Mouse (Mus musculus) limb, embryonic 14.5 days (tissue): ENCODE results near the gene Tubgcp3. TPM values are rescaled to one million over a fixed set of nuclear protein-coding genes. Genes with fewer than 3 reads are reported as not detected.

Experiments used
- ATAC-seq: fragments of 200-750 bp; cut with Nextera tagmentation; 2 replicates; pipeline ENCODE4 v1.8.0; 2017; ENCODE audit warnings: low read depth, moderate number of reproducible peaks, moderate TSS enrichment; ENCODE audit not compliant: low FRiP score
- DNase-seq: peaks from one replicate; pipeline ENCODE4 v3.0.0-alpha.2; 2015; ENCODE audit warnings: low spot score
- H3K27ac ChIP-seq: fragments of 300-500 bp; sonication (generic); replicated peaks from 2 replicates; pipeline ENCODE4 v1.5.1; 2014; ENCODE audit warnings: low read depth, mild to moderate bottlenecking, low read length, moderate library complexity, mixed read lengths
- H3K27me3 ChIP-seq: fragments of 300-500 bp; sonication (generic); 2 replicates; pipeline ENCODE4 v1.6.1; 2014; ENCODE audit warnings: low read length, mixed read lengths; ENCODE audit not compliant: control insufficient read depth, insufficient read depth
- H3K36me3 ChIP-seq: fragments of 300-500 bp; sonication (generic); 2 replicates; pipeline ENCODE4 v1.6.1; 2014; ENCODE audit warnings: mild to moderate bottlenecking, low read length, moderate library complexity, mixed read lengths; ENCODE audit not compliant: control insufficient read depth, insufficient read depth
- H3K4me1 ChIP-seq: fragments of 300-500 bp; sonication (generic); 2 replicates; pipeline ENCODE4 v1.6.1; 2014; ENCODE audit warnings: antibody characterized with exemption, low read length, mixed read lengths; ENCODE audit not compliant: control insufficient read depth, insufficient read depth
- H3K4me2 ChIP-seq: fragments of 300-500 bp; sonication (generic); replicated peaks from 2 replicates; pipeline ENCODE4 v1.6.1; 2014; ENCODE audit warnings: low read depth, mild to moderate bottlenecking, low read length, moderate library complexity; ENCODE audit not compliant: severe bottlenecking
- H3K4me3 ChIP-seq: fragments of 300-500 bp; sonication (generic); replicated peaks from 2 replicates; pipeline ENCODE4 v1.5.1; 2014; ENCODE audit warnings: low read length
- H3K9ac ChIP-seq: fragments of 300-500 bp; sonication (generic); 2 replicates; pipeline ENCODE4 v1.6.1; 2014; ENCODE audit warnings: mild to moderate bottlenecking, low read depth, low read length, moderate library complexity; ENCODE audit not compliant: severe bottlenecking
- H3K9me3 ChIP-seq: fragments of 300-500 bp; sonication (generic); 2 replicates; pipeline ENCODE4 v1.6.1; 2016; ENCODE audit warnings: low read length; ENCODE audit not compliant: control insufficient read depth
- POLR2A ChIP-seq: fragments of 200-500 bp; IDR thresholded peaks from 2 replicates; pipeline ENCODE4 v1.8.0; 2012; ENCODE audit warnings: inconsistent platforms, mild to moderate bottlenecking, moderate library complexity, borderline replicate concordance; ENCODE audit not compliant: insufficient read depth, insufficient read length; ENCODE audit errors: extremely low read depth
- WGBS: fragments of 180-500 bp; shearing (Covaris S2); extraction: QIAGEN DNeasy Blood & Tissue Kit; methylation state at CpG from one replicate; pipeline ENCODE4 v1.1.7; 2014; 5-methylcytosine and 5-hydroxymethylcytosine counted together
- polyA plus RNA-seq, 2 experiments: library from polyadenylated mRNA; depleted of rRNA in 1 of 2; stranded (reverse) in 1 of 2; unstranded in 1 of 2; fragments of >200 nt; fragmentation: Nextera tagmentation in 1 of 2; extraction: Ambion mirVana in 1 of 2; gene quantifications; 2 replicates each; pipeline versions ENCODE4 v1.2.1 to v1.2.3; 2012 to 2014

The Tubgcp3 gene
- polyA plus RNA-seq, 2 experiments: 32.1 to 67.2 TPM

DNA sequence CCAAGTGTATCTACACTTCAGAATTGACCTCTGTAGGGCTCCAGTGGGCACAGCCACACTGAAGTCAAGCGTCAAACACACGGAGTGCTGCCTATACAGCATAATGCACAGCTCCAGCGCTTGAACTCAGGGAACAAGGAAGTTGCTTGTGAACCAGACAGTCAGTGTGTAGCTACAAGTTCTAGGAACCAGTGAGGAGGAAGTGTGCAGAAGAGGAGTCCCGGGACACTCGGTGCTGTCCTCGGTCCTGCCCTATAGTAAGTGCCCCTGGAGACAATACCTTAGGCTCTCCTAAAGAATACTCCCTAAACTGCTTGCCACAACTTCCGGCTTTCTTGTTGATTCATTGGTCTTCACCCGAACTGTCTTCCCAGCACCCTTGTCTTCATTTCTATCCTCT, 30.2 kb upstream of the Tubgcp3 start:
- Histone ChIP-seq H3K36me3 (no peaks in the 10 kb centered on the region), H3K27me3 (no peaks in the 10 kb centered on the region), H3K9me3 (no peaks in the 10 kb centered on the region), H3K4me1 (no peaks in the 10 kb centered on the region), H3K9ac (no peak overlapping the region), H3K4me2 (no peak overlapping the region), H3K4me3 (no peak overlapping the region), H3K27ac (no peak overlapping the region)
- ATAC-seq: no peak
- WGBS: 58% methylated on average over 8 of the region's 8 CpGs
- DNase-seq: no peak
- TF ChIP-seq POLR2A: no peak

DNA sequence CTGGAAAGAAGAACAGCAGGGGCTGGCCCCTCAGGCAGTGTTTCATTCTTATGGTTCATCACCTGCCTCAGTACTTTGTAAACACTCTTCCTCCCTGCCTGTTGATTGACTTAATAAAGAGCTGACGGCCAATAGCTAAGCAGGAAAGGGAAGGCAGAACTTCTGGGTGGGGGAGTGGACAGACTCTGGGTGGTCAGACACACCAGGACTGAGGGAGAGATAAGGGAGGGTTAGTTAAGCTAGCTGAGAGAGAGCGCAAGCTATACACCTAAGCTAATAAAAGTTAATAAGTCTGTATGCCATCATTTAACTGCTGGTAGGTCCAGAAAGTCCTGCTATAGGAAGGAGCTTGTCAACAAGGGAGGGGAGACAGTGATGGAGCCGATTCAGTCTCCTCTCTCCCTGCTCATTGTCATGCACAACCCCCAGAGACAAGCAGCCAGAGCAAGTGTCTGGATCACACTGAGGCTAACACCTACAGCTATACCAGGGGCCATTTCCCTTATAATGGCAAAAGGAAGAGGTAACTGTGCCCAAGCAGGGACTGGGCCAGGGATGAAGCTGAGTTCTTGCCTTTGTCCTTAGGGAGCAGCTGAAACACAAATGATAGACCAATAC, 26.7 kb upstream of the Tubgcp3 start:
- Histone ChIP-seq H3K9ac (no peak overlapping the region), H3K36me3 (no peaks in the 10 kb centered on the region), H3K9me3 (no peaks in the 10 kb centered on the region), H3K4me3 (no peak overlapping the region), H3K4me2 (no peak overlapping the region), H3K27me3 (no peaks in the 10 kb centered on the region), H3K27ac (no peak overlapping the region), H3K4me1 (no peaks in the 10 kb centered on the region)
- TF ChIP-seq POLR2A: no peak
- 15% methylated on average over 3 of the region's 3 CpGs for WGBS
- DNase-seq (no peak), ATAC-seq (no peak)

- H3K27ac ChIP-seq: no peak overlapping the region
- H3K9ac ChIP-seq: no peak overlapping the region
- TF ChIP-seq POLR2A: no peak
- no peaks in the 10 kb centered on the region for H3K36me3 ChIP-seq
- ATAC-seq (no peak), DNase-seq (no peak)
- WGBS: 55% methylated on average over 7 of the region's 7 CpGs
- no peak overlapping the region for H3K4me3 ChIP-seq
- no peaks in the 10 kb centered on the region for H3K4me1 ChIP-seq
- H3K9me3 ChIP-seq: no peaks in the 10 kb centered on the region
- H3K27me3 ChIP-seq: no peaks in the 10 kb centered on the region
- no peak overlapping the region for H3K4me2 ChIP-seq
Measured at GRCm38 (mm10) chr8:12688851-12689250, 16.8 kb upstream of the Tubgcp3 start.

- Histone ChIP-seq H3K4me3 (no peak overlapping the region), H3K27ac (no peak overlapping the region), H3K27me3 (no peaks in the 10 kb centered on the region), H3K4me1 (peaks cover 4% of the 10 kb centered on the region; the same call in 1 of the 2 replicates), H3K4me2 (no peak overlapping the region), H3K9ac (no peak overlapping the region), H3K9me3 (no peaks in the 10 kb centered on the region), H3K36me3 (no peaks in the 10 kb centered on the region)
- WGBS: 4% methylated on average over 7 of the region's 7 CpGs
- no peak for TF ChIP-seq POLR2A
- peak; percentile 75 for ATAC-seq
- DNase-seq: peak; percentile 79
Measured at GRCm38 (mm10) chr8:12677529-12677928, 5.5 kb upstream of the Tubgcp3 start.

DNA sequence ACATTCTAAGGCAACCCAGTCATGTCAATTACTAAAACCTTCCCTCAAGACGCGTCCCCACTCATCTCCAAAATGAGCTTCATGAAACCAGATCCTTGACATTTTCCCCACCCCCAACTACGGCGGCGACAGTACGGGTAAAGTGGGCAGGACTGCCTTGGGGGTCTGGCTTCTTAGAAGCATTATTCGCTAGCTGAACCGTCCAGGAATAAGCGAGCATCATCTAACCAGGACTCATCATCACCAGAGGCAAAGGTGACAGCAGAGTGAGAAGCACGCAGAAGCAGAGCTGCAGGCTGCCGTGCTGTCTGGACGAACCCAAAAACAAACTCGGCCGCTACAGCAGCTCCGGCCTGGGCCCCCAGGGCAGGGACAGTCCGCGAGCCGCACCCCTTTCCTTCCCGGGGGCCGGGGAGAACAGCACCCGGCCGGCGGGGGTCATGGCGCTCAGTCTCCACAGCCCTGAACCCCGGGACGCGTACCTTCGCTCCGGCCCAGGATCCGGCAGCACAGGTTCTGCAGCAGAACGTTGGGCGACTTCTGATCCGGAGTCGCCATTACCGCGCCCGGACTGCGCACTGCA, 484 bp downstream of the Tubgcp3 start:
- Histone ChIP-seq H3K4me2 (peak overlapping the region; percentile 72), H3K9me3 (no peaks in the 10 kb centered on the region), H3K36me3 (no peaks in the 10 kb centered on the region), H3K27ac (peak overlapping the region; percentile 67), H3K4me1 (peaks cover 10% of the 10 kb centered on the region; the same call in 1 of the 2 replicates), H3K9ac (peak overlapping the region; percentile 91), H3K27me3 (no peaks in the 10 kb centered on the region), H3K4me3 (peak overlapping the region; percentile 85)
- ATAC-seq (peak; percentile 70), DNase-seq (no peak)
- WGBS: under 1% methylated on average over 35 of the region's 38 CpGs
- TF ChIP-seq POLR2A: no peak
